19 mouse cellular contexts compared by ENCODE assay signal in genomic region chr14:67506729-67507395, GRCm38 (mm10).
A peak's percentile ranks its signal among the peaks of the same experiment; 100 is the strongest.
DNase-seq lines count a peak whose midpoint lies in the region; ATAC-seq and TF ChIP-seq lines count a peak whose summit lies in the region.
"Had no signal": no experiment of that assay in that cellular context is flagged by ENCODE, and none has a peak within 500 bp of the region (broad histone marks: within the 10 kb centered on the region; RNA-seq: fewer than 3 reads in every experiment).

No protein-coding gene starts in this region.

- TF ChIP-seq CTCF in hindbrain, postnatal 0 days (IDR thresholded peaks at IDR 0.05; ENCODE audit: low read depth): no peak

- H3K27me3 ChIP-seq in hindbrain, embryonic 10.5 days (ENCODE audit: insufficient read depth, poor library complexity, severe bottlenecking): no peaks in the 10 kb centered on the region
- no peaks in the 10 kb centered on the region for H3K27me3 ChIP-seq in hindbrain, postnatal 0 days (ENCODE audit: insufficient read depth, low read length)
- H3K27me3 ChIP-seq in midbrain, embryonic 10.5 days (ENCODE audit: low read depth, poor library complexity, severe bottlenecking): no peaks in the 10 kb centered on the region
- H3K27me3 ChIP-seq in midbrain, embryonic 13.5 days: no peaks in the 10 kb centered on the region
- H3K27me3 ChIP-seq in embryonic facial prominence, embryonic 10.5 days (replicated peaks; ENCODE audit: low read depth, poor library complexity, severe bottlenecking): 0 out of 2 replicates have a peak, but pooled peaks cover 3% of the 10 kb centered on the region
- no peaks in the 10 kb centered on the region for H3K27me3 ChIP-seq in myocyte (ENCODE audit: control insufficient read depth, insufficient read depth, insufficient read length)
- H3K27me3 ChIP-seq: forebrain, embryonic 15.5 days; midbrain, embryonic 12.5 days; stomach, embryonic 15.5 days had no signal

- no peak overlapping the region for H3K4me3 ChIP-seq in hindbrain, embryonic 10.5 days
- H3K4me3 ChIP-seq in hindbrain, postnatal 0 days (ENCODE audit: low read length): no peak overlapping the region
- H3K4me3 ChIP-seq in midbrain, embryonic 10.5 days: no peak overlapping the region
- H3K4me3 ChIP-seq in midbrain, embryonic 13.5 days (replicated peaks): no peak overlapping the region
- no peak overlapping the region for H3K4me3 ChIP-seq in embryonic facial prominence, embryonic 10.5 days
- H3K4me3 ChIP-seq in myocyte: peak overlapping the region; percentile 36
- H3K4me3 ChIP-seq: forebrain, embryonic 15.5 days; heart, adult 2 months; midbrain, embryonic 12.5 days; stomach, embryonic 15.5 days had no signal

- DNase-seq in hindbrain, embryonic 10.5 days (ENCODE audit: low spot score): no peak
- DNase-seq in hindbrain, postnatal 0 days (ENCODE audit: low spot score): no peak
- no peak for DNase-seq in midbrain, embryonic 10.5 days (ENCODE audit: low spot score)
- no peak for DNase-seq in embryonic facial prominence, embryonic 10.5 days (ENCODE audit: low spot score)
- DNase-seq in adrenal gland, adult 18-20 months (ENCODE audit: low spot score in 2 of 2): no peak
- DNase-seq in heart, adult 9 months (ENCODE audit: low spot score in 2 of 2): no peak
- DNase-seq: cerebellum, postnatal 10 days; gastrocnemius, postnatal 14 days; heart, adult 2 months; thymus, adult 18-20 months; thymus, postnatal 4 days had no signal

- no peak overlapping the region for H3ac ChIP-seq in myocyte (ENCODE audit: control insufficient read depth, insufficient read length)

- H3K27ac ChIP-seq in hindbrain, embryonic 10.5 days: peak overlapping the region; percentile 68
- no peak overlapping the region for H3K27ac ChIP-seq in hindbrain, postnatal 0 days
- H3K27ac ChIP-seq in midbrain, embryonic 10.5 days (replicated peaks): peak overlapping the region; percentile 5; the same call in 1 of the 2 replicates
- no peak overlapping the region for H3K27ac ChIP-seq in midbrain, embryonic 13.5 days
- peak overlapping the region; percentile 16; the same call in 1 of the 2 replicates for H3K27ac ChIP-seq in embryonic facial prominence, embryonic 10.5 days (replicated peaks)
- H3K27ac ChIP-seq: forebrain, embryonic 15.5 days; heart, adult 2 months; liver, embryonic 14.5 days; macrophage; midbrain, embryonic 12.5 days; stomach, embryonic 15.5 days had no signal

- H3K4me2 ChIP-seq in hindbrain, postnatal 0 days (ENCODE audit: low read depth, low read length): no peak overlapping the region
- no peak overlapping the region for H3K4me2 ChIP-seq in midbrain, embryonic 13.5 days (replicated peaks)
- H3K4me2 ChIP-seq in myocyte (ENCODE audit: low read depth): peak overlapping the region; percentile 86
- H3K4me2 ChIP-seq: forebrain, embryonic 15.5 days; midbrain, embryonic 12.5 days; stomach, embryonic 15.5 days had no signal

- peaks cover 5% of the 10 kb centered on the region; the same call in 1 of the 2 replicates for H3K4me1 ChIP-seq in hindbrain, embryonic 10.5 days (replicated peaks)
- no peaks in the 10 kb centered on the region for H3K4me1 ChIP-seq in hindbrain, postnatal 0 days (ENCODE audit: insufficient read depth, low read length)
- H3K4me1 ChIP-seq in midbrain, embryonic 10.5 days: peaks cover 9% of the 10 kb centered on the region; the same call in 1 of the 2 replicates
- H3K4me1 ChIP-seq in midbrain, embryonic 13.5 days (replicated peaks): peaks cover 6% of the 10 kb centered on the region
- no peaks in the 10 kb centered on the region for H3K4me1 ChIP-seq in embryonic facial prominence, embryonic 10.5 days
- H3K4me1 ChIP-seq: forebrain, embryonic 15.5 days; midbrain, embryonic 12.5 days; stomach, embryonic 15.5 days had no signal

- no peak for TF ChIP-seq POLR2A in myocyte (IDR thresholded peaks at IDR 0.05; ENCODE audit: insufficient read length, low read depth)

- H3K79me2 ChIP-seq in myocyte (ENCODE audit: control insufficient read depth, insufficient read depth): peaks cover 20% of the 10 kb centered on the region

- ATAC-seq in hindbrain, postnatal 0 days: no peak
- ATAC-seq in midbrain, embryonic 13.5 days: no peak
- ATAC-seq: forebrain, embryonic 15.5 days; intestine, embryonic 16.5 days had no signal

- WGBS in hindbrain, embryonic 10.5 days: 70% methylated on average over 12 of the region's 12 CpGs
- 64% methylated on average over 12 of the region's 12 CpGs for WGBS in hindbrain, postnatal 0 days
- 71% methylated on average over 12 of the region's 12 CpGs for WGBS in midbrain, embryonic 10.5 days
- 50% methylated on average over 12 of the region's 12 CpGs for WGBS in midbrain, embryonic 13.5 days
- 74% methylated on average over 12 of the region's 12 CpGs for WGBS in embryonic facial prominence, embryonic 10.5 days

- no peaks in the 10 kb centered on the region for H3K36me3 ChIP-seq in hindbrain, embryonic 10.5 days
- H3K36me3 ChIP-seq in hindbrain, postnatal 0 days (ENCODE audit: insufficient read depth, low read length): no peaks in the 10 kb centered on the region
- H3K36me3 ChIP-seq in midbrain, embryonic 10.5 days: no peaks in the 10 kb centered on the region
- no peaks in the 10 kb centered on the region for H3K36me3 ChIP-seq in midbrain, embryonic 13.5 days
- no peaks in the 10 kb centered on the region for H3K36me3 ChIP-seq in embryonic facial prominence, embryonic 10.5 days (replicated peaks)
- H3K36me3 ChIP-seq in myocyte (ENCODE audit: control insufficient read depth, insufficient read depth): no peaks in the 10 kb centered on the region
- H3K36me3 ChIP-seq: forebrain, embryonic 15.5 days; midbrain, embryonic 12.5 days; stomach, embryonic 15.5 days had no signal

- H3K9me3 ChIP-seq in hindbrain, embryonic 10.5 days: no peaks in the 10 kb centered on the region
- H3K9me3 ChIP-seq in hindbrain, postnatal 0 days (ENCODE audit: low read length): no peaks in the 10 kb centered on the region
- no peaks in the 10 kb centered on the region for H3K9me3 ChIP-seq in midbrain, embryonic 10.5 days (replicated peaks)
- H3K9me3 ChIP-seq in midbrain, embryonic 13.5 days: no peaks in the 10 kb centered on the region
- no peaks in the 10 kb centered on the region for H3K9me3 ChIP-seq in embryonic facial prominence, embryonic 10.5 days
- H3K9me3 ChIP-seq: forebrain, embryonic 15.5 days; midbrain, embryonic 12.5 days; stomach, embryonic 15.5 days had no signal

- no peak overlapping the region for H3K9ac ChIP-seq in hindbrain, postnatal 0 days (replicated peaks; ENCODE audit: low read length)
- no peak overlapping the region for H3K9ac ChIP-seq in midbrain, embryonic 13.5 days (replicated peaks)
- H3K9ac ChIP-seq: forebrain, embryonic 15.5 days; liver, embryonic 14.5 days; midbrain, embryonic 12.5 days; stomach, embryonic 15.5 days had no signal

TF ChIP-seq in myocyte, 11 proteins besides CTCF, POLR2A, EP300 and RAD21:
- TF ChIP-seq TCF3 (IDR thresholded peaks at IDR 0.05; ENCODE audit: insufficient read length, low read depth) (no peak), CEBPB (IDR thresholded peaks at IDR 0.05; ENCODE audit: insufficient read depth, poor library complexity, severe bottlenecking) (no peak), E2F4 (IDR thresholded peaks at IDR 0.05; ENCODE audit: insufficient read depth) (no peak), MYOG (IDR thresholded peaks at IDR 0.05; ENCODE audit: control insufficient read depth in 1 of 3, insufficient read depth in 1 of 3, insufficient read length in 2 of 3, low read depth in 2 of 3) (no peak), SRF (IDR thresholded peaks at IDR 0.05; ENCODE audit: control insufficient read depth, insufficient read length, low read depth) (no peak), POLR2AphosphoS2 (IDR thresholded peaks at IDR 0.05; ENCODE audit: insufficient read length, low read depth) (no peak), REST (IDR thresholded peaks at IDR 0.05; ENCODE audit: insufficient read depth, insufficient read length) (no peak), MYOD1 (IDR thresholded peaks at IDR 0.05; ENCODE audit: control insufficient read depth in 1 of 3, insufficient read length in 2 of 3, low read depth in 2 of 3) (no peak), USF1 (IDR thresholded peaks at IDR 0.05; ENCODE audit: low read depth) (no peak), TCF12 (IDR thresholded peaks at IDR 0.05; ENCODE audit: insufficient read depth, poor library complexity, severe bottlenecking) (no peak), MAX (IDR thresholded peaks at IDR 0.05; ENCODE audit: low read depth) (no peak)
TF ChIP-seq in myocyte: peak in this region for 0.

Comparison
In these comparisons a context has a peak if more than half of its experiments do, and no peak if none do; other contexts are left out.
1. H3K27ac ChIP-seq: peak in hindbrain, embryonic 10.5 days (single experiment), midbrain, embryonic 10.5 days (single experiment) and embryonic facial prominence, embryonic 10.5 days (single experiment); none in hindbrain, postnatal 0 days (single experiment) and midbrain, embryonic 13.5 days (single experiment).